Mouse (Mus musculus) cortical plate, adult 2 months (tissue): Measurements from ENCODE around the gene Socs4. TPM values are rescaled to one million over a fixed set of nuclear protein-coding genes. Genes with fewer than 3 reads are reported as not detected.

Source experiments
- H3K27ac ChIP-seq: fragments of 200-500 bp; 2 replicates; pipeline ENCODE4 v1.5.1; 2012; ENCODE audit warnings: low read length, control low read depth, inconsistent platforms; ENCODE audit not compliant: insufficient read depth
- H3K4me1 ChIP-seq: fragments of 200-500 bp; 2 replicates; pipeline ENCODE4 v1.6.1; 2011; ENCODE audit warnings: low read length; ENCODE audit not compliant: control insufficient read depth, insufficient read depth
- H3K4me3 ChIP-seq: fragments of 200-500 bp; 2 replicates; pipeline ENCODE4 v1.5.1; 2011; ENCODE audit warnings: mild to moderate bottlenecking, low read length, control low read depth; ENCODE audit not compliant: insufficient read depth
- CTCF ChIP-seq: fragments of 200-500 bp; IDR thresholded peaks from 2 replicates; pipeline ENCODE4 v1.5.1; 2011; ENCODE audit warnings: mild to moderate bottlenecking, control low read depth, low read length; ENCODE audit not compliant: insufficient read depth; ENCODE audit errors: extremely low read depth
- POLR2A ChIP-seq: fragments of 200-500 bp; IDR thresholded peaks from 2 replicates; pipeline ENCODE4 v1.6.1; 2011; ENCODE audit warnings: mild to moderate bottlenecking, low read length, control low read depth; ENCODE audit not compliant: insufficient read depth; ENCODE audit errors: extremely low read depth
- polyA plus RNA-seq: library from polyadenylated mRNA; depleted of rRNA; stranded (reverse); fragments of >200 nt; gene quantifications from 2 replicates; pipeline ENCODE4 v1.2.3, GENCODE M21; 2012; rRNA removed

Gene Socs4
- 4.8 and 5.1 TPM in 2 replicates for polyA plus RNA-seq

DNA sequence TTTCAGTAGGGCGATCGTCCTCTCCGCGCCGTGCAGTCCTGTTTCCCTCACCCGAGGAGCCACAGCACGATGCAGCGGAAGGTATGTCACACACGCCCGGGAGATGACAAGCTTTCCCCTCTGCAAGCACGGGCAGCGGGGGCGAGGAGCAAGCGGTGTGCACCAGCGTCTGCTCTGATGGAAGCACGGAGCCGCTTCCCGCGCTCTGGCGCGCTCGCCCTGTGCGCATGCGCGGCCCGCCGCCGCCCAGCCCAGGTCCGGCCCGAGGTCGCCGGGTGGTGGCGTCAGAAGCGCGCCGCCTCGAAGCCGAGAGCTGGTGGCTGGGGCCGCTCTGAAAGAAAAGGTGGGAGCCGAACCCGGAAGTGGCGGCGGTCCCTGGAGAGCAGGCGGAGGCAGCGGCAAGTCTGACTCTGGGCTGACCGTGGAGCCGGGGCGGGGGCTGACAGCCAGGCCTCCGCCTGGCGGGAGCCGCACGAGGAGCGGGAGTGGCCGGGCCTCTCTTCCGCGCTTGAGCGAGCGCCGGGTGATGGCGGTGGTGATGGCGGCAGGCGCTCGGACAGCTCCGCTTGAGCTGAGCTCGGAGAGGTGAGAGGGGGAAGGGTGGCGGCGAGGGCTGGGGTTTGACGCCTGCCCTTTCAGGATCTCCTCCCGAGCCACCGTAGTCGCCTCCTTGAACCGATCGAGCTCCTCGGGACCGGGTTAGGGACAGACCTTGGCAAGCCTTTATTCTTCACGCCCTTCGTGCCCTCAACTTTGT is at the start of gene Socs4, which contains the start of gene Wdhd1:
Socs4 (plus strand) TSS at position 295 of the 757 bp plus-strand sequence.
Wdhd1 (minus strand) TSS at position 221 of the 757 bp plus-strand sequence.
- TF ChIP-seq POLR2A (peak; percentile 74; the same call in 1 of the 2 replicates), CTCF (no peak)
- Histone ChIP-seq H3K4me1 (peaks cover 2% of the 10 kb centered on the region; the same call in 1 of the 2 replicates), H3K27ac (peak within 1 kb of the TSS; percentile 66)

GRCm38 (mm10) chr14:47229796-47230376 is 46.8 kb upstream of the Socs4 start:
- H3K4me1 ChIP-seq, result no peaks in the 10 kb centered on the region
- no peak overlapping the region for H3K27ac ChIP-seq
- no peak for TF ChIP-seq CTCF
- no peak overlapping the region for H3K4me3 ChIP-seq

More for the DNA sequence above, at the start of gene Socs4, which contains the start of gene Wdhd1:
- H3K4me3 ChIP-seq, result peak within 1 kb of the TSS; percentile 72

GRCm38 (mm10) chr14:47233602-47234001 is 43.1 kb upstream of the Socs4 start:
- TF ChIP-seq CTCF, result no peak
- no peak for TF ChIP-seq POLR2A
- Histone ChIP-seq H3K4me3 (no peak overlapping the region), H3K27ac (no peak overlapping the region), H3K4me1 (no peaks in the 10 kb centered on the region)

DNA sequence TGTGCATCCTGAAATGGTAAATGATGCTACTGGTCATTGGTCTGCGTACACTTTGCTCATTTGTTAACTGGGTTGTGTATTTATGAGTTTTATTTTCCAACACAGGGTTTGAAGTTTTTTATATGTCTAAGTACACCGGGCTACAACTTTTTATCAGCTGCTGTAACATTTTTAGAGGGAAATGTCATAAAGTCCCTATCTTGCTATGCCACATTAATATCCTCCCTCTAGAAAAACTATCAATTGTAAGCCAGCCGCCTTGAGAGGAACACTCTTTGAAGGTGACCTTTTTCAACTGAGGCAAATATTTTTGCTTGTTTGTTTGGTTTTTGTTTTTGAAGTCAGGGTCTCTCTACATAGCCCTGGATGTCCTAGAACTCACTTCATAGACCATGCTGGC is 42.7 kb upstream of the Socs4 start:
- TF ChIP-seq CTCF (no peak), POLR2A (no peak)
- Histone ChIP-seq H3K27ac (no peak overlapping the region), H3K4me3 (no peak overlapping the region), H3K4me1 (no peaks in the 10 kb centered on the region)

DNA sequence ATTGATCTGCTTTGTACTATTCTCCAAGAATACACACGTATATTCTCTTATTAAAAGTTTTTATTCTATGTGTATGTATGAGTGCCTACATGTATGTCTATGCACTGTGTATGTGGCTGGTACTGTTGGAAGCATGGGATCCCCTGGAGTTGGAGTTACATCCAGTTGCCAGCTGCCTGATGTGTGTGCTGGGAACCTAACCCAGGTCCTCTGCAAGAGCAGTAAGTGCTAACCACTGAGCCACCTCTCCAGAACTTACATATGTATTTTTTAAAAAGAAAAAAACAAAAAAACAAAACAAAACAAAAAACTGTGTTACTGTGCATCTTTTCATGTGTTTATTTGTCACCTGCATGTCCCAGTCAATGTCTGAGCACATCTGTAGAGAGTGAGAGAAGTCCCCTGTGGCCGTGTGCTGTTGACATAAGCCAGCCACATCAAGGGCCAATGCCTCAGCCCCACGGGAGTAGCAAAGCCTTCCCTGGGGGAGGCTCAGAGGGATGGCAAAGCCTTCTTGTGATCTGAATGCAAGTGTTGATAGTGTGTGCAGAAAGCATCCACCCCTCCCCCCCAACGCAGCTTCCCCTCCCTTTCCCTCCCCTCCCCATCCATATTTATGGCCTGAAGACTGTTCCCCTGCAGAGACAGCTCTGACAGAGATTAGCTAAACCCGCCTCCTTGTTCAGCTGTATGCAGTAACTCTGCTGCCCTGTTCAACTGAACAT is 42.0 kb upstream of the Socs4 start:
- Histone ChIP-seq H3K4me3 (no peak overlapping the region), H3K4me1 (no peaks in the 10 kb centered on the region), H3K27ac (no peak overlapping the region)
- no peak for TF ChIP-seq CTCF
- TF ChIP-seq POLR2A, result no peak

GRCm38 (mm10) chr14:47236491-47236890 is 40.2 kb upstream of the Socs4 start:
- Histone ChIP-seq H3K27ac (no peak overlapping the region), H3K4me3 (no peak overlapping the region), H3K4me1 (no peaks in the 10 kb centered on the region)
- TF ChIP-seq POLR2A, result no peak
- no peak for TF ChIP-seq CTCF

- Histone ChIP-seq H3K27ac (no peak overlapping the region), H3K4me1 (no peaks in the 10 kb centered on the region)
- no peak for TF ChIP-seq POLR2A
Measured at GRCm38 (mm10) chr14:47237286-47237685, 39.4 kb upstream of the Socs4 start.

DNA sequence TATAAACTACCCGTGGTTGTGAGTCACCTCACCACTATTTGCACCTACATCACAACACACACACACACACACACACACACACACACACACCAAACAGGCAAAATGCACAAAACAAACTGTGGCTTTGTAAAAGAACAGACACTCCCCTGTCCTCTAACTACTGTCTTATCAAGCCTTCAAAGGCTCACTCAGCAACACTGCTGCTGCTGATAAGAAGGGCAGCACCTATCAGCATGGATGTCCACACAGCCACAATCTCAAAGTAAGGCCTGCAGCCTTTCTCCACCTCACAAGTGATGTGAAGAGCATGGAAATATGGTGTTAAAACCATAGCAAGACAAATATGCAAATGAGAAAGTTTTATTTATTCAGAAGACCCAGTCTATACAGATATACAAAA is 36.1 kb upstream of the Socs4 start:
- Histone ChIP-seq H3K4me1 (no peaks in the 10 kb centered on the region), H3K4me3 (no peak overlapping the region), H3K27ac (no peak overlapping the region)
- TF ChIP-seq CTCF (no peak), POLR2A (no peak)

More at GRCm38 (mm10) chr14:47237286-47237685, 39.4 kb upstream of the Socs4 start:
- H3K4me3 ChIP-seq, result no peak overlapping the region

- no peak overlapping the region for H3K4me3 ChIP-seq
- no peak overlapping the region for H3K27ac ChIP-seq
- TF ChIP-seq POLR2A (no peak), CTCF (no peak)
- H3K4me1 ChIP-seq, result no peaks in the 10 kb centered on the region
Measured at GRCm38 (mm10) chr14:47241046-47241445, 35.7 kb upstream of the Socs4 start.
